Mouse (Mus musculus) urinary bladder, postnatal 36 days (tissue): ENCODE measurements at regions not wholly inside any gene's neighbourhood (a gene's known extent, or its start where the extent isn't known, plus 50 kb on each side); places are given as distances from the start of the nearest gene placed in this dataset.
"Not testable (repeated sequence)": the region's sequence is repeated elsewhere in the genome, so short reads cannot be mapped to it uniquely, and the experiment has no call there.

ENCODE experiments used
- DNase-seq, 2 experiments: peaks; one replicate each; pipeline ENCODE4 v3.0.0; 2022; ENCODE audit warnings: low spot score in 2 of 2, mixed read lengths in 1 of 2

GRCm38 (mm10) chr17:27287986-27288385 is 83.7 kb upstream of the Lemd2 start:
- DNase-seq: not testable (repeated sequence)

- no peak for DNase-seq
Measured at GRCm38 (mm10) chr17:27281241-27281640, 77.0 kb upstream of the Lemd2 start.

DNA sequence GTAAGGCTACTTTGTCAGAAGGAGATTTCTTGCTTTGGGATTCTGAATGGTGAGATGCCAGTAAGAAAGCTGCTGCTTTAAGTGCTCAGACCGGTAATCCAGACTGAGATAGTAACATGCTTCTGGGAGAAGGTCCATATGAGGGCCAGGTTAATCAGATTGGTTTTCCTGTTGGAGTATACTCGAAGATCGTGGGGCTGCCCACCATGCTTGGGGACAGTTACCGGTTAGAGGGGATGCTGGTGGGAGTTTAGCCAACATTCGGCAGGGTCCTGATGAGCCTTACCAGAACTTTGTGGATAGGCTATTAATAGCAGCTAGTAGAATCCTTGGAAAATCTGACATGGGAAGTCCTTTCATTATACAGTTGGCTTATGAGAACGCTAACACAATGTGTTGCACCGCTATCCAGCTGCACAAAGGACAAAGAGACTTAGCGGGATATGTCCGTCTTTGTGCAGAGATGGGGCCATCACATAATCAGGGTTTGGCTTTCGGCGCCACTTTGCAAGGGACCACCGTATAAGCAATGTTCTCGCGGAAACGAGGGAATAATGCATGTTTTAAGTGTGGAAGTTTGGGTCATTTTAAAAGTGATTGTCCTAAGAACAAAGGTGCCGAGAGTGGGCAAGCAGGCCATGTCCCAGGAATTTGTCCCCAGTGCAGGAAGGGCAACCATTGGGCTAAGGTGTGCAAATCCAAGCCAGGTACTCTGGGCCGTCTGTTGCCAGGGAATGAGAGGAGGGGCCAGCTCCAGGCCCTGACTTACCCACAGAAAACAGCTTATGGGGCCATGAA is 75.4 kb upstream of the Lemd2 start:
- not testable (repeated sequence) for DNase-seq

- not testable (repeated sequence) for DNase-seq
Measured at GRCm38 (mm10) chr17:27277786-27278185, 73.5 kb upstream of the Lemd2 start.

DNA sequence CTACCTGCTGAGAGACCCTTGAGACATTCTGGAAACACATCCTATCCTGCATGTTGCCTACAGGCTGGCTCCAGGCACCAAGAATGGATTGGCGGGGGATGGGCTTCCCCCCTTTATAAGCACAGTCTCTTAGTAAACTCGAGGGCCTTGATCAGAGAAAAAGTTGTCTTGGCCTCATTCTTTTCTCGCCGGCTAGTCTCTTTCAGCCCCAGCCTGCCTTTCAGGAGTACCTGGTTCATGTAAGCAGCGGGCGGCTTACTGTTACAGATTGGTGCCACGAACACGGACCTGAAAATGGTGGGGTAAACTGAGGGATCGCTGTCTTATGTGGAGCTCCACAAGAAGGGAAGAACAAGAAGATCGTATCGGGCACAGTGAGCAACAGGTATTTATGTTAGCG is 67.5 kb upstream of the Lemd2 start:
- DNase-seq: not testable (repeated sequence)

DNA sequence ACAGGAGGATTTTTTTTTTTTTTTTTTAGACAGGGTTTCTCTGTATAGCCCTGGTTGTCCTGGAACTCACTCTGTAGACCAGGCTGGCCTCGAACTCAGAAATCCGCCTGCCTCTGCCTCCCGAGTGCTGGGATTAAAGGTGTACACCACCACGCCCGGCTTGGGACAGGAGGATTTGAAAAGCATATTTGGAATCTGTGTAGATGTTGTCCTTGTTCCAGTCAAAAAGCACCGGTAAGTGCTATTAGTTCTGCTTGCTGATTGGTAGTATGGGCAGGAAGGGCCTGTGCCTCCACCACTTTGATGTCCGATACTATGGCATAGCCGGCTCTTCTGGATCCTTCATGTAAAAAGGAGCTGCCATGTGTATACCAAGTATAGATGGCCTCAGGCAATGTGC is 66.5 kb upstream of the Lemd2 start:
- not testable (repeated sequence) for DNase-seq

GRCm38 (mm10) chr17:27264607-27265006 is 60.3 kb upstream of the Lemd2 start:
- not testable (repeated sequence) for DNase-seq

GRCm38 (mm10) chr17:27262607-27263006 is 58.3 kb upstream of the Lemd2 start:
- no peak for DNase-seq

- DNase-seq: no peak
Measured at GRCm38 (mm10) chr17:27261981-27262380, 57.7 kb upstream of the Lemd2 start.

GRCm38 (mm10) chr17:27261251-27261650 is 57.0 kb upstream of the Lemd2 start:
- DNase-seq: no peak

- DNase-seq: no peak
Measured at GRCm38 (mm10) chr17:27260116-27260515, 55.8 kb upstream of the Lemd2 start.

DNA sequence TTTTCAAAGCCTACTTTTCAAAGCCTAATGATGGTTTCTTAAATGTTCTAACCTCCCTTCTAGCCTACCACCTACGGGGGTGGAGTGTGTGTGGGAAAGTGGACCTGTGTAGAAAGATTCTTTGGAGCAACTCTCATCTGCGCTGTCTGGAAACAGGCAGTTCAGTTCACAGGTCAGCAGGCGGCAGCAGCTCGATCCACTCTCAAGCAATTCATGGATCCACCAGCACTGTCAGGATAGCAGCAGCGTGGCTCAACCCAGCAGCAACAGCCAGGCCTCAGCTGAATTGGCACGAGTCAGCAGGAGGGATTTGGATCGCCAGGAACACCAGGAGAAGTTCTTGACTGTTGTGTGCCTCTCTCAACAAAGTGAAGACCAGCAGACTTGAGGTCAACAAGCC is 53.1 kb upstream of the Lemd2 start:
- peak in 1 of 2 experiments; percentile 43 for DNase-seq

- DNase-seq: no peak
Measured at GRCm38 (mm10) chr17:27255804-27256203, 51.5 kb upstream of the Lemd2 start.
